Mouse (Mus musculus) central nervous system, embryonic 14 days (tissue): ENCODE data around the gene Ms4a6d. TPM values are rescaled to one million over a fixed set of nuclear protein-coding genes. Genes with fewer than 3 reads are reported as not detected.

Experiments
- polyA plus RNA-seq: library from polyadenylated mRNA; depleted of rRNA; stranded (reverse); fragments of >200 nt; gene quantifications from 2 replicates; pipeline ENCODE4 v1.2.3, GENCODE M21; 2012; rRNA removed

The Ms4a6d gene
- 3.3 and 4.4 TPM in 2 replicates for polyA plus RNA-seq

DNA sequence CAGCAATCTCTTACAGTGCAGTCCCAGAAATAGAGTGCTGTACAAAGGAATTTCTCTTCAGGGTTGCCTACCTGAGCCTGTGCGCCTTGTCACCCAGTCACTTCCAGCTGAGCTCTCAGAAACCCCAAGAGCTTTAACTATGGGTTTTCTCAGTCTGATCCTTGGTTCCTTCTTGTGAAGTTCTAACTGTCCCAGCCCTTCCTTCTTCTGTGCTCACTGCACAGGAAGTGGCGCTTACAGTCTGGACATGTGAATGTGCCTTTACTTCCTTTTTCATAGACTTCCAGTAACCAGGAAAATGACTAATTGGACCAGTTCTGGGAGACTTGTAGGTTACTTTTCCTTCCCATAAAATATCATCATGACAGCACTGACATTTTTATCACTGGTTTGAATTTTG is at the start of gene Ms4a6d:
Gene Ms4a6d (minus strand): TSS at position 247 of the 400 bp plus-strand sequence.

DNA sequence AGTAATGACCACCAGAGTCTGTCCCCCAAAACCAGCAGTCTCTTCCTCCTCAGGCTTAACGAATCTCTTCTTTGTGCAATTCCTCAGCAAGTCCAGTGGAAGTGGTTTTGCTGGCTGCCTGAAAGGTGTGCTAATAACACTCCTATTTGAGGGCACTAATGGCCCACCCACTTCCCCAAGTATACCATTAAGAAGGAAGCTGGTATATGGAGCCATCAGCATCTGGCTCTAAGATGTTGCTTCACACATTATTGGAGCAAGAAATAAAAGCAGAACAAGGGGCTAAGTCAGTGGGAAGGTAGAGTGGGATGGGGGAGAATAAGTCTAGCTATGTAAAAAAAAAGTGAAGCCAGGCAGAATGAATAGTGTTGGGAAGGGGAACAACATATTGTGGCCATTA is 36.1 kb upstream of the Ms4a6d start, which contains the start of gene Ms4a3:
Gene Ms4a3 (minus strand): TSS at position 120 of the 400 bp plus-strand sequence.

DNA sequence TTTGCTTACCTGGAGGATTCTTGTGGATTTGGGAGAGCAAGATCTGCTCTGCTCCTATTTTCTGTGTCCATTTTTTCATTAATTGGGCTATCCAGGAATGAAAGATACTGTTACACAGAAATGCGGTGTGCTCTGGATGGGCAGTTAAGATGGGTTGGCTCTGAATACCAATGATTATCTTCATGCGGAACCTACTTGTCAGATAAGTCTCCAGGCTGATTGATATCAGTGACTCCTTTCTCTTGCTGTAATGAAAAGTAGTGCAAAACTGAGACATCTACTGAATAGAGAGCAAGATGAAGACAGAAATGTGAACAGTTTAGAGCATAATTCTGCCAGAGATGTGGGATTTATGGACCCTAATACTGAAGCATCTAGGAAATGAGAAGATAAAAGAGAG is 18.9 kb upstream of the Ms4a6d start, which contains the start of gene Ms4a2:
Gene Ms4a2 (minus strand): TSS at position 169 of the 400 bp plus-strand sequence.

Other genes starting within 250 kb of the Ms4a6d start
- gene Ms4a4a, start 229.3 kb downstream of the Ms4a6d start, polyA plus RNA-seq: 0.41 TPM in 2 replicates
- 0.47 and 0.85 TPM in 2 replicates for gene Ms4a4c, start 200.1 kb downstream of the Ms4a6d start, polyA plus RNA-seq
- gene Ms4a4b, start 161.3 kb downstream of the Ms4a6d start, polyA plus RNA-seq: 0.14 TPM in 2 replicates
- gene Ms4a6c, start 135.5 kb downstream of the Ms4a6d start, polyA plus RNA-seq: 4.0 and 4.7 TPM in 2 replicates
- gene Gm8369, start 118.9 kb downstream of the Ms4a6d start, polyA plus RNA-seq: 0.09 and 0.10 TPM in 2 replicates
- 3.5 and 3.6 TPM in 2 replicates for gene Ms4a6b, start 88.3 kb downstream of the Ms4a6d start, polyA plus RNA-seq
- gene Ms4a4d, start 68.0 kb downstream of the Ms4a6d start, polyA plus RNA-seq: 0.06 and 0.20 TPM in 2 replicates
- gene Ms4a2, start 18.9 kb upstream of the Ms4a6d start, polyA plus RNA-seq: 0.05 and 0.15 TPM in 2 replicates
- gene Ms4a3, start 36.0 kb upstream of the Ms4a6d start, polyA plus RNA-seq: 0.14 and 0.24 TPM in 2 replicates
- not detected in 2 replicates for gene Oosp2, start 55.7 kb upstream of the Ms4a6d start, polyA plus RNA-seq
- not detected in 2 replicates for gene Oosp1, start 86.3 kb upstream of the Ms4a6d start, polyA plus RNA-seq
- gene Oosp3, start 92.2 kb upstream of the Ms4a6d start, polyA plus RNA-seq: not detected in 2 replicates
- gene Gif, start 142.7 kb upstream of the Ms4a6d start, polyA plus RNA-seq: not detected in 2 replicates
- 32.7 and 34.8 TPM in 2 replicates for gene Mrpl16, start 165.5 kb upstream of the Ms4a6d start, polyA plus RNA-seq
- 27.9 and 31.0 TPM in 2 replicates for gene Stx3, start 214.6 kb upstream of the Ms4a6d start, polyA plus RNA-seq
- not detected in 2 replicates for gene Olfr1417, start 234.4 kb upstream of the Ms4a6d start, polyA plus RNA-seq